Mouse (Mus musculus): ENCODE measurements around the gene Prdm16.

Gene Prdm16

DNA sequence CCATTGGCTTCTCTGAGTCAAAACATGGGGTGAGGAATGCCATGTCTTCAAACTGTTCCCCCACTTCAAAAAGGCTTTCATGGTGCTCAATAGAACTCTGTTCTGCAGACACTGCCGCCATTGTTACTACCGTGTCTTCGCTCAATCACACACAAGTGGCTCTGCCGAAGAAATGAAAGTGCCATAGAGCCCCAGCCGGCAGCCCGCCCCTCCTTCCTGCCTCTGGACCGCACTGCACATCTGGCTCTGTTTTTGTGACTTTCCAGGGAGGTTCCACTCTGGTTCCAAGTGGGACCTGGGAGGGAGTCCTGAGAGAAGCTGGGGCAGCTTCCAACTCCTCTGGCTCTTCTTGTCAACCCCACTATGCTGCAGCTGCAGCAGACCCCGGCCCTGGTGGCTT lies 251.5 kb downstream of the Prdm16 start:
- no peak for DNase-seq (ENCODE audit: low read depth)

GRCm38 (mm10) chr4:154378876-154379275 lies 257.8 kb downstream of the Prdm16 start:
- DNase-seq (ENCODE audit: low read depth) = no peak

DNA sequence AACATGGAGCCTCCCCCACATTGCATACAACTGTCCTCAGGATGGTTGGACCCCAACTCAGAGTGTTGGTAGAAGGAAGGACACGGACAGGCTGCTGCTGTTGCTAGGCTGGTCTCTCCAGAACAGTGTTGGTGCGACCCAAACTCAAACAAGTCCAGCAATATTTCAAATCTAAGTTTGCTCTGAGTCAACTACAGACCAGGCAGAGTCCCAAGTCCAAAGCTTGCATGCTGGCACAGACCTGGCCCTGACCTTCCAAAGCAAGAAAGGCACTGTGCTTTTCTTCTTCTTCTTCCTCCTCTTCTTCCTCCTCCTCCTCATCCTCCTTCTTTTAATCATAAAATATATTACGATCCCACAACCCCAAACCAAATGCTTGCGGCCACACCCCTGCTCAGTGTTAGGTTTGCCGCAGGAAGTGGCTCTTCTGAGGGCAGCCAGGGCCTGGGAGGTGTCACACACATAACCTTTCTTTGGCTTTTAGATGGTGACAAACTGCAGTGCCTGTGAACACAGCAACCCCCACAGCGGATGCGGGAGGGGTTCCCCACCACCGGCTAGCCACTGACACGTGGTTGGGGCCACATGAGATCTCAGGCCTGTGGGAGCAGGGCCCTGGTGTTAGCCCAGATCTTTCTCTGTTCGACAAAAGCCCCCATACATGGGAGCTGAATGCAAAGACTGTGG lies 260.6 kb downstream of the Prdm16 start:
- DNase-seq (ENCODE audit: low read depth) = no peak

- no peak for DNase-seq (ENCODE audit: low read depth)
Measured at GRCm38 (mm10) chr4:154371542-154372247, 265.0 kb downstream of the Prdm16 start.

GRCm38 (mm10) chr4:154370841-154371240 lies 265.8 kb downstream of the Prdm16 start:
- no peak for DNase-seq (ENCODE audit: low read depth)

GRCm38 (mm10) chr4:154369089-154369488 lies 267.6 kb downstream of the Prdm16 start:
- DNase-seq (ENCODE audit: low read depth) = no peak

- no peak for DNase-seq (ENCODE audit: low read depth)
Measured at GRCm38 (mm10) chr4:154366836-154367235, 269.8 kb downstream of the Prdm16 start.

DNA sequence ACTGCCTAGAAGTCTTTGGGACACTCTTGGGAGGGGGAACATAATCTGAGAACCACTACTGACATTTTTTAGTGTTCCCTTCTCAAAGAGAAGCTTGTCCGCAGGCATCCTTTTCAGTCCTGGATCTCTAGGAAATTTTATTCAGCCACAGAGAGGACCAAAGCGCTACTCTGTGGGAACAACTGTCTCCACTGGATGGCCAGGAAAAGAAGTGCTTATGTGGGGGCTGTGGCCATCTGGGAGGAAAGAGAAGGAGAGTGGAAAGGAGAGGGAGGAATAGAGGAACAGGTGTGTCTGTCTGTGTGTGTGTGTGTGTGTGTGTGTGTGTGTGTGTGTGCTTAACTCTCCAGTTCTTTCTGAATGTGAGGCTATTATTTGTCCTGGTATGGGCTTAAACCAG lies 271.9 kb downstream of the Prdm16 start:
- DNase-seq (ENCODE audit: low read depth) = no peak

- no peak for DNase-seq (ENCODE audit: low read depth)
Measured at GRCm38 (mm10) chr4:154360850-154361249, 275.8 kb downstream of the Prdm16 start.

- no peak for DNase-seq (ENCODE audit: low read depth)
Measured at GRCm38 (mm10) chr4:154360441-154360840, 276.2 kb downstream of the Prdm16 start.

DNA sequence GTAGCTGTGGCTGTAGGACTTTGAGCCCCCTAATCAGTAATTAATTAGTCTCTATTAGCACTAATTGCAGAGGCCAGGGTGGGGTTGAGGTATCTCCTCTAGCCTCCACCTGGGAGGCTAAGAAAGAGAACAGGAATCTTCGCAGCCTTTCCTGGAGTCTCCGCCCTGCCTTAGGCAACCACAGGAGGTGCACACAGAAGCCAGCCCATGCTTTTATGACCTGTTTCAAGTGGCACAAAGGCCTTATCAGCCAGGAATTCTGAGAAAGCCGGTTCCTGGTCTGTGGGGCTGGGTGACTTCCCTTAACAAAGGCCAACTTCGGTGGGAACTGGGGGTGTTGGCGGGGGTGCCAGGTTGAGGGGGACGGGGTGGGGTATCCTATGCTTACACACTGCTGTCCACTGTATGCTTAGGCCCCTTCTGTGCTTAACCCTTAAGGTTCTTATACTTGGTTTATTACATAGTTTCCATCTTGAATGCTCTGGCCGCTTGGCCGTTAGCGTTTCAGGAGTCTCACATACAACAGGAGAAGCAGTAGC lies 276.8 kb downstream of the Prdm16 start:
- no peak for DNase-seq (ENCODE audit: low read depth)

DNA sequence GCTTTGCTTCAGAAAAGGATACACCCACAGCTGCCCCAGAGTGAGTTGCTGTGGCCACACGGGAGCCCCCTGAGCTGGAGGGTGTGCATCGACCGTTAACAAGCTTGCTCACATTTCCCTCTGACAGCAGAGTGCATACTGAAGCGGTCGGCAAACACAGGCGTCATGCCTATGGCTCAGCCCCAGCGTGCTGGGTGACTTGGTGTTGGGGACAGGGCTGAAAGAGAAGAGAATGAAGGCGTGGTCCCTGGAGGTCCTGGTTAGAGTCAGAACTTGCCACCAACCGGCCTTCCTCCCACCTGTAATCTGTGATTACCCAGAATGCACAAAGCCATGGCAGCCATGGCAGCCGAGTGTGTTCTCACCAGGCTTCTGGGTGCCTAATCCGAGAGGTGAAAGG lies 277.9 kb downstream of the Prdm16 start:
- no peak for DNase-seq (ENCODE audit: low read depth)

DNA sequence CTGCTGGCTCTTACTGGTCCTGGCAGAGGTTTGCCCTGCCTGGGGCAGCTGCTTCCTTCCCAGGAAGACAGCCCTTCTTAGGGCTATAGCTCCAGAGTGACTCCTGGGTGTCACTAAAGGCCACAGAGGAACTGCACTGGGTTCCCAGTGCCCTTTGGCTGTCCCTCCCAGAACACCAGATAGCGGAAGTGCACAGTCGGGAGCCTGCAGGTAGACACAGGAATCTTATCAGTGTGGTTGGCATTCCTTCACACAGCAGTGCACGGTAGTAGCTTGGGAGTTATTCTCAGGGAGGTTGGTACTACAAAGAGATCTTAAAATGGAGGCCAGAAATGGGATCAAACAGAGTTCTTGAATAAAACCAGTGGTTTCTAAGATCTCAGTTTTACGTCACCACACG lies 278.3 kb downstream of the Prdm16 start:
- no peak for DNase-seq (ENCODE audit: low read depth)

- no peak for DNase-seq (ENCODE audit: low read depth)
Measured at GRCm38 (mm10) chr4:154355408-154355807, 281.3 kb downstream of the Prdm16 start.

- DNase-seq (ENCODE audit: low read depth) = no peak
Measured at GRCm38 (mm10) chr4:154352246-154352645, 284.4 kb downstream of the Prdm16 start.

GRCm38 (mm10) chr4:154348197-154348786 lies 288.4 kb downstream of the Prdm16 start:
- no peak for DNase-seq (ENCODE audit: low read depth)

GRCm38 (mm10) chr4:154346731-154347522 lies 289.7 kb downstream of the Prdm16 start:
- DNase-seq (ENCODE audit: low read depth) = no peak

- DNase-seq (ENCODE audit: low read depth) = no peak
Measured at GRCm38 (mm10) chr4:154336650-154337049, 300.0 kb downstream of the Prdm16 start.

- no peak for DNase-seq (ENCODE audit: low read depth)
Measured at GRCm38 (mm10) chr4:154335761-154336160, 300.9 kb downstream of the Prdm16 start, which contains the start of gene B230104I21Rik. Gene B230104I21Rik (plus strand): TSS chr4:154336127.

- peak; percentile 5 for DNase-seq (ENCODE audit: low read depth)
Measured at GRCm38 (mm10) chr4:154334699-154335402, 301.8 kb downstream of the Prdm16 start.

GRCm38 (mm10) chr4:154333300-154333699 lies 303.4 kb downstream of the Prdm16 start:
- no peak for DNase-seq (ENCODE audit: low read depth)

Measured in c-Kit-positive CD71-negative TER-119-negative erythroid progenitor cells, embryonic 14.5 days (primary cell).